Mouse (Mus musculus) midbrain, embryonic 11.5 days (tissue): Measurements from ENCODE around the gene Mxd3. TPM values are rescaled to one million over a fixed set of nuclear protein-coding genes. Genes with fewer than 3 reads are reported as not detected.

Experiments used
- ATAC-seq: fragments of 200-750 bp; cut with Nextera tagmentation; 2 replicates; pipeline ENCODE4 v1.8.0; 2017; ENCODE audit warnings: moderate TSS enrichment, moderate library complexity; ENCODE audit not compliant: low FRiP score
- DNase-seq: peaks from one replicate; pipeline ENCODE4 v3.0.0; 2015; ENCODE audit warnings: low spot score; ENCODE audit errors: missing footprints
- H3K27ac ChIP-seq: fragments of 300-500 bp; sonication (generic); 2 replicates; pipeline ENCODE4 v1.5.1; 2014; ENCODE audit warnings: low read depth, low read length
- H3K27me3 ChIP-seq: fragments of 300-500 bp; sonication (generic); 2 replicates; pipeline ENCODE4 v1.6.1; 2014; ENCODE audit warnings: mild to moderate bottlenecking, low read length, moderate library complexity, mixed read lengths; ENCODE audit not compliant: control insufficient read depth, insufficient read depth
- H3K36me3 ChIP-seq: fragments of 300-500 bp; sonication (generic); 2 replicates; pipeline ENCODE4 v1.6.1; 2014; ENCODE audit warnings: mild to moderate bottlenecking, low read length, moderate library complexity, mixed read lengths; ENCODE audit not compliant: control insufficient read depth, insufficient read depth
- H3K4me1 ChIP-seq: fragments of 300-500 bp; sonication (generic); 2 replicates; pipeline ENCODE4 v1.6.1; 2014; ENCODE audit warnings: low read length; ENCODE audit not compliant: control insufficient read depth, insufficient read depth
- H3K4me2 ChIP-seq: fragments of 300-500 bp; sonication (generic); 2 replicates; pipeline ENCODE4 v1.6.1; 2014; ENCODE audit warnings: mild to moderate bottlenecking, moderate library complexity
- H3K4me3 ChIP-seq: fragments of 300-500 bp; sonication (generic); 2 replicates; pipeline ENCODE4 v1.5.1; 2014; ENCODE audit warnings: low read depth, low read length
- H3K9ac ChIP-seq: fragments of 300-500 bp; sonication (generic); 2 replicates; pipeline ENCODE4 v1.6.1; 2014; ENCODE audit warnings: low read length
- H3K9me3 ChIP-seq: fragments of 300-500 bp; sonication (generic); 2 replicates; pipeline ENCODE4 v1.6.1; 2016; ENCODE audit warnings: low read length; ENCODE audit not compliant: control insufficient read depth
- WGBS: fragments of 180-500 bp; shearing (Covaris S2); extraction: QIAGEN DNeasy Blood & Tissue Kit; methylation state at CpG from one replicate; pipeline ENCODE4 v1.1.7; 2014; 5-methylcytosine and 5-hydroxymethylcytosine counted together
- polyA plus RNA-seq: library from polyadenylated mRNA; unstranded; fragments of >200 nt; fragmentation: Nextera tagmentation; extraction: Ambion mirVana; gene quantifications from 2 replicates; pipeline ENCODE4 v1.2.1, GENCODE M21; 2014

Mxd3 gene
- 26.9 and 30.6 TPM in 2 replicates for polyA plus RNA-seq

DNA sequence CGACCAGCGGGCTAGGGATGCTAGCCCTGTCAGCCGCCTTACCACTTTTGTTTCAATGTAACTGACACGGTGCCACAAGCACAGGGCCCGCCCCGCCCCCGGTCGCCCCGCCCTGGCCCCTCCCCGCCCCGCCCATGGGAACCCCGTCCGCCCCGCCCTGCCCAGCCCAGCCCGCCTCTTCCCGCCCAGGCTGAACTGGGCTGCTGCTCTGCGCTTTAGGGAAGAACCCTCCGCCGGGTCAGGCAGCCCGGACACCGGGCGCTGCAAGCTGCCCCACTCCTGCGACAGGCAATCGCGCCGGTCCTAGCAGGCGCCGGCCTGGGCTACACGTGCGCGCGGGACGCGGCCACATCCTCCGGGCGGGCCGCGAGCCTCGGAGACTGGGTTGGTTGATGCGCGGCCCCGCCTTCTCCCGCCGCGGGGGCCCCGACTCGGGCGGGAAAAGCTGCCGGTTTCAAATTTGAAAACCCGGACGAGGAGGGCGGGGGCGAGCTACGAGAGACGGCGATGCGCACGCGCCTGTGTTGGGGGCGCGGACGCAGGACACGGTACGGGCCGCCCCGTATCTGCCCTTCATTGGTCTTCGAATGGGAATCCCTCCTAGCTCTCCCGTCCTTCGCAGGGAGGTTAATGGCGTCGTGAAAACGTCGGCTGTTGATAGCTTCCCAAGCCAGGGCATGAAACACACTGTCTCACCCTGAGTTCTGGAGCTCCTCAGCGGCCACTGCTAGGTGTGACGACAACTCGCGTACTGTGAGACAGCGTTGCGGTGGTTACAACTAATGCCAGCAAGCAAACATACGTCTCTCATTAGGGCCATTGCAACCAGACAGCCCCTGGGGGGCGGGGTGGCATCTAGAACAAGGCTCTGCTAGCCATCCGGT is at the start of gene Mxd3:
Mxd3 (minus strand) TSS at position 141 of the 884 bp plus-strand sequence.
- H3K4me1 ChIP-seq, result peaks cover 23% of the 10 kb centered on the region
- peak within 1 kb of the TSS; percentile 79 for H3K9ac ChIP-seq
- DNase-seq (peak; percentile 98), ATAC-seq (peak; percentile 87)
- H3K27ac ChIP-seq, result peak within 1 kb of the TSS; percentile 93
- no peaks in the 10 kb centered on the region; the same call in 1 of the 2 replicates for H3K27me3 ChIP-seq
- no peaks in the 10 kb centered on the region for H3K9me3 ChIP-seq
- H3K36me3 ChIP-seq, result peaks cover 5% of the 10 kb centered on the region; the same call in 1 of the 2 replicates
- peak within 1 kb of the TSS; percentile 90 for H3K4me2 ChIP-seq
- under 1% methylated on average over 79 of the region's 82 CpGs for WGBS
- peak within 1 kb of the TSS; percentile 65 for H3K4me3 ChIP-seq

DNA sequence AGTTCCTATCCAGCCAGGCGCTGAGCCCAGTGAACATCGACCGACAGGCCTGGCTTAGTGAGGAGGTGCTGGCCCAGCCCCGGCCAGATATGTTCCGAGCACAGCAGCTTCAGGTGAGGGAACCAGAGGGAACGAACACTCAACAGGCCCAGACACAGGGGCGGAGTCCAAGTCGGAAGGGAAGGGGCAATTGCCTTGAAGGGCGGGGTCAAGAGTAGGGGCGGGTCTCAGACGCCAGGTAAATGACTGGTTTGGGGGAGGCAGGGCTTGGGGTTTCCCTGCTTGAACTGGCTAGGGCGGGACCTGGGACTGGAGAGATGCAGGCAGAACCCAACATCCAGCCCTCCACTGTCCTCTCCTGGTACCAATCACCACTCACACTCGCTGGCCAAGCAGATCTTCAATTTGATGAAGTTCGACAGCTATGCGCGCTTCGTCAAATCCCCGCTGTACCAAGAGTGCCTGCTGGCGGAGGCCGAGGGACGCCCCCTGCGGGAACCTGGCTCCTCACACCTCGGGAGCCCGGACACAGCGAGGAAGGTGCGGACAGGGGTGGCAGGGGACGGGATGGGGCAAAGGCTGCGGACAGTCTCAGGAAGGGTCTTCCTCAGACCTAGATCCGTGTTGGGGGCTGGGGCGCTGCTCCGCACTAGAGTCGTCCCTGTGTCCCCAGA is 49.4 kb upstream of the Mxd3 start:
- H3K36me3 ChIP-seq, result no peaks in the 10 kb centered on the region
- no peaks in the 10 kb centered on the region for H3K9me3 ChIP-seq
- H3K9ac ChIP-seq, result no peak overlapping the region
- H3K4me1 ChIP-seq, result no peaks in the 10 kb centered on the region
- H3K27me3 ChIP-seq, result peaks cover 28% of the 10 kb centered on the region
- no peak overlapping the region for H3K4me3 ChIP-seq
- no peak overlapping the region for H3K4me2 ChIP-seq
- ATAC-seq, result no peak
- 7% methylated on average over 32 of the region's 32 CpGs for whole genome bisulfite sequencing
- no peak for DNase-seq
- H3K27ac ChIP-seq, result no peak overlapping the region

DNA sequence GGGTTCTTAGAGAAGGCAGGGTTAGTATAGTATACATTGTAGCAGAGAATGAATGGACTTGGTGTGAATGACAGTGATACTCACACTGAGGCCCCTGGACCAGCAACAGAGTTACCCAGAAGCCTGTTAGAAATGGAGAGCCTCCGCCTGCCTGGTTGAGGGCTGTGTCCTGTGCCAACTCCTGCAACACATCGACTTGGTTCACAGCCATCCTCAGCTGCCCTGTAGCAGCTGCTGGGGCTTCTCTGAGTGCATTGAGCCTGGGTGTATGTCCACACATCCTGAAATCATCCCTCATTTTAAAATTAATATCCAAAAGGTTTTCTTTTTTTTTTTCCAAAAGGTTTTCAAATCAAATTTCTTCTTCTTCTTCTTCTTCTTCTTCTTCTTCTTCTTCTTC is 46.3 kb upstream of the Mxd3 start:
- no peaks in the 10 kb centered on the region for H3K36me3 ChIP-seq
- peaks cover 27% of the 10 kb centered on the region for H3K27me3 ChIP-seq
- ATAC-seq (no peak), DNase-seq (no peak)
- H3K4me2 ChIP-seq, result no peak overlapping the region
- WGBS, result 82% methylated on average over 2 of the region's 2 CpGs
- no peak overlapping the region for H3K27ac ChIP-seq
- H3K4me3 ChIP-seq, result no peak overlapping the region
- H3K4me1 ChIP-seq, result no peaks in the 10 kb centered on the region
- H3K9me3 ChIP-seq, result no peaks in the 10 kb centered on the region
- no peak overlapping the region for H3K9ac ChIP-seq

DNA sequence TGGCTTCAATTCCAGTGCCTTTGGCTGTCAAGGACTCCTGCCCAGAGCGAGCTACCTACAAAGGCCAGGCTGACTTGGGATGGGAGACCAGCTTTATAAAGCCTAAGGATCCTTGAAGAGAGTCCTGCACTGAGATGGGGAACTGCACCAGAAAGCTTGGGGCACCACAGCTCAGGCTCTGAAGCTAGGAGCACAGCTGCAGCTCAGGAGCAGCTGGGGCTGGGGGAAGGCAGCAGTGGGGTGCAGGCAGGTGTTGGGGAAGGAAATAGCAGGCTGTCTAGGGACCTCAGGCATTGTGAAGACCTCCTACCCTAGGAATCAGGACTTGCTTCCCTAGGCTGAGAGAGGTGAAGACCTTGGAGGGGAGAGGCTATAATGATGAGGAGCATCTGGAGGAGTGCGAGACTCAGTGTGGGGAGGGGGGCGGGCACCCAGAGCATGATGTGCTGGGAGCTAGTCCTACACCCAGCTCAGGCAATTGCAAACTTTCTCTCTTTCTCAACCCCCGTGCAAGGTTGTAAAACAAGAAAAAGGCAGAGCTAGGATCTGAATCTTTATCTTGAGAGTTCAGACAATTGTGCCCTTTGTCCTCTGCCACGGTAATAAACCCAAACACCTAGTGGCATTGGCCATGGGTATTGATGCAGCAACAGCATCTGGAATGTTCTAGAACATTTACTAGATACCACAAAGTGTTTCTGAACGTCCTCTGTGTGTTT is 44.7 kb upstream of the Mxd3 start:
- WGBS, result 66% methylated on average over 6 of the region's 6 CpGs
- ATAC-seq, result no peak
- H3K4me3 ChIP-seq, result no peak overlapping the region
- H3K9me3 ChIP-seq, result no peaks in the 10 kb centered on the region
- H3K9ac ChIP-seq, result no peak overlapping the region
- no peaks in the 10 kb centered on the region for H3K36me3 ChIP-seq
- no peak overlapping the region for H3K4me2 ChIP-seq
- peaks cover 16% of the 10 kb centered on the region for H3K27me3 ChIP-seq
- DNase-seq, result no peak
- H3K27ac ChIP-seq, result no peak overlapping the region
- no peaks in the 10 kb centered on the region for H3K4me1 ChIP-seq

DNA sequence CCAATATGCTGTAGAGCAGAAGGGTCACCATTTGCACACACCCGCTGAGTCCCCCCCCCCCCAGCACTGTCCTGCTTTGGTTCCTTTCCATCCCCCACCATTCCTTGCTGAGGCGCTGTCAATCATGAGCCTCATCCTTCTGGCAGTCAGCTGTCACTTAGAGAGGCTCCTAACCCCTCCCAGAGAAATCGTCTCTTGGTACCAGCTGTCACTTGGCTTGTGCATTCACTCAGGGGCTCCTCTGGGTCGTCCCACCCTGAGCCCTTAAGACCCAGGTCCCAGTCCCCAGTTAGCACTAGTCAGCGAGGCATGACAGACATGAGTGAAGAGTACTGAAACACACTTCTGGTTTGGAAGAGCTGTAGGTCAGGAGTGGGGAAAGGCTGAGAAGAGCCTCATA is 42.1 kb upstream of the Mxd3 start:
- Histone ChIP-seq H3K4me2 (no peak overlapping the region), H3K27ac (no peak overlapping the region), H3K9me3 (no peaks in the 10 kb centered on the region), H3K36me3 (no peaks in the 10 kb centered on the region), H3K9ac (no peak overlapping the region), H3K27me3 (no peaks in the 10 kb centered on the region), H3K4me1 (no peaks in the 10 kb centered on the region), H3K4me3 (no peak overlapping the region)
- DNase-seq, result no peak
- WGBS, result 64% methylated on average over 4 of the region's 5 CpGs
- ATAC-seq, result no peak

DNA sequence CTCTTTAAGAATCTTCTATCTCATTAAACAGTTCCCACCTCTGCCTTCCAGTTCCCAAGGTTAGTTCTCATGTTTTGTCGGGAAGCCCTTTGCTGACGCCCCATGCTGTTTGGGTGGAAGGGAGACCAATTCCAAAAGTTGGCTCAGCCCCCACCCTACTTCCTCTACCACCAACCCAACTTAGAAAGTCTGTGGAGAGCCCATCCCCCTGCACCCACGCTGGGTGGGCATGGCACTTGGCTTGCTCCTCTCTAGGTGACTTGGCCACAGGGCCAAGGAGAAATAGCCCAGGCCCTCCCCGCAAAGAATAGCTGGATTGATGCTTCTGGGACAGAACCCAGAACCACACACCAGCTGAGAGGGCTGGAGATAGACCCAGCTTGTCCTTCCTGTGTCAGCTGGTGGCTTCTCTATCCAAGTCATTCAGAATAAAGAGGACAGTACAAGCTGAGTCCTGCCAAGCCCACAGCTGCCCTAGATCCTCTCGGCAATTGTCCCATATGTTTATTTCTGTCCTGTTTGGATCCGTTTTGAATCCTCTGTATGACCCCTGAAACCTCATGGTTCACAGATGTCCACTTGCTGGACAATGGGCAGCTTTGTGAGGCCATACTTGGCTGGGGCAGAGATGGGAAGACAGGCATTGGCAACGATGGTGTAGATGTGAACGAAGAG is 41.5 kb upstream of the Mxd3 start:
- WGBS, result 79% methylated on average over 8 of the region's 8 CpGs
- Histone ChIP-seq H3K9me3 (no peaks in the 10 kb centered on the region), H3K27ac (no peak overlapping the region), H3K9ac (no peak overlapping the region), H3K4me1 (no peaks in the 10 kb centered on the region), H3K4me3 (no peak overlapping the region), H3K36me3 (no peaks in the 10 kb centered on the region), H3K27me3 (no peaks in the 10 kb centered on the region), H3K4me2 (no peak overlapping the region)
- DNase-seq (no peak), ATAC-seq (no peak)

DNA sequence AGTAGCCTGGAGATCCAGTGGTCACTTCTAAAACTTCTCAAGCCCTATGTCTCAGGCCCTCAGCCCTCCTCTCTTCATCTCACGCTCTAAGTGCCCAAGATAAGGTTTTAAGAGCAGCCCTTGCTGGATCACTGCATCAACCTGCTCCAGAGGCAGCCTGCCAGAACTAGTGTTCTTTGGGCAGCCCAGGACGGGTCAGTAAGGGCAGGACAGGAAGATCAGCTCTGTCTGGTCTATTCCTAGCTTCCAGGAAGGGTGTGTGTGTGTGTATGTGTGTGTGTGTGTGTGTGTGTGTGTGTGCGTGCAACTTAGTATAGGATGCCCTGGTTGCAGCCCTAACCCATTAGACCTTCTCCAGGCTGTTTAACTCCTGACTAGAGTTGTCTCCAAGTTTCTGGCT is 40.6 kb upstream of the Mxd3 start:
- no peak overlapping the region for H3K27ac ChIP-seq
- no peaks in the 10 kb centered on the region for H3K36me3 ChIP-seq
- WGBS, result 64% methylated on average over 3 of the region's 3 CpGs
- no peaks in the 10 kb centered on the region for H3K27me3 ChIP-seq
- no peak overlapping the region for H3K9ac ChIP-seq
- H3K4me1 ChIP-seq, result no peaks in the 10 kb centered on the region
- DNase-seq (no peak), ATAC-seq (no peak)
- no peak overlapping the region for H3K4me3 ChIP-seq
- no peak overlapping the region for H3K4me2 ChIP-seq
- H3K9me3 ChIP-seq, result no peaks in the 10 kb centered on the region

DNA sequence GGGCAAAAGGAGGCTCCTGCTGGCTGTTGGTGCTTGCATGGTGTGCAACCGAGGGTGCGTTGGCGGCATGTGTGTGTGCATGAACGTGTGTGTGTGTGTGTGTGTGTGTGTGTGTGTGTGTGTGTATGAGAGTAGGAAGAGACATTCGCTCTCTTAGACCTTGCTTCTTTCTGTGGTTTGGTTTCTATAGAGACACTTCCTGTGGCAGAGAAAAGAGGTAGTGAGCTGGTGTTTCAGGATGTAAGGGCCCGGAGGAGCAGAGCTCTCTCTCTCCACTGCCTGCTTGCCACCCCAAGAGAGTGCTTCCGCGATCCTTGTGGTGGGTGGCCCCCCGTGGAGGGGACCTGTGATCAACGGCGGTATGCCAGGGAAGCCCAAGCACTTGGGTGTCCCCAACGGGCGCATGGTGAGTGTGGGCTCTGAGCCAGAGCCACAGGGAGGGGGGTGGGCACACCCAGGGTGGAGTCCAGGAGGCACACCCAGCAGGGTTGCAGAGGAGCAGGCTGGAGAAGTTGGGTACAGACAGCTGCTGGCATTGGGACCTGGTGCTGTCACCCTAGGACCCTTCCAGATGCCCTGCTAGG is 40.0 kb upstream of the Mxd3 start, which contains the start of gene Rgs14:
Rgs14 (plus strand) TSS at position 202 of the 584 bp plus-strand sequence.
- H3K27ac ChIP-seq, result no peak within 1 kb of the TSS
- H3K27me3 ChIP-seq, result no peaks in the 10 kb centered on the region
- 71% methylated on average over 13 of the region's 13 CpGs for WGBS

More for the DNA sequence above, 40.0 kb upstream of the Mxd3 start, which contains the start of gene Rgs14:
- no peaks in the 10 kb centered on the region for H3K4me1 ChIP-seq
- no peak for ATAC-seq
- no peaks in the 10 kb centered on the region for H3K9me3 ChIP-seq
- no peak for DNase-seq
- no peaks in the 10 kb centered on the region for H3K36me3 ChIP-seq
- no peak within 1 kb of the TSS for H3K4me3 ChIP-seq
- no peak within 1 kb of the TSS for H3K9ac ChIP-seq
- no peak within 1 kb of the TSS for H3K4me2 ChIP-seq
